Mouse (Mus musculus) inflammation-experienced regulatory T-cells, adult 16 weeks (primary cell): ENCODE measurements around the gene Nlrp1b. TPM values are rescaled to one million over a fixed set of nuclear protein-coding genes. Genes with fewer than 3 reads are reported as not detected.

Experiments used
- polyA plus RNA-seq: library from polyadenylated mRNA; unstranded; fragments of 100-300 nt; shearing (Covaris generic); gene quantifications from one replicate; pipeline ENCODE4 v1.2.1, GENCODE M21; 2017

Gene Nlrp1b
- 6.3 TPM for polyA plus RNA-seq

DNA sequence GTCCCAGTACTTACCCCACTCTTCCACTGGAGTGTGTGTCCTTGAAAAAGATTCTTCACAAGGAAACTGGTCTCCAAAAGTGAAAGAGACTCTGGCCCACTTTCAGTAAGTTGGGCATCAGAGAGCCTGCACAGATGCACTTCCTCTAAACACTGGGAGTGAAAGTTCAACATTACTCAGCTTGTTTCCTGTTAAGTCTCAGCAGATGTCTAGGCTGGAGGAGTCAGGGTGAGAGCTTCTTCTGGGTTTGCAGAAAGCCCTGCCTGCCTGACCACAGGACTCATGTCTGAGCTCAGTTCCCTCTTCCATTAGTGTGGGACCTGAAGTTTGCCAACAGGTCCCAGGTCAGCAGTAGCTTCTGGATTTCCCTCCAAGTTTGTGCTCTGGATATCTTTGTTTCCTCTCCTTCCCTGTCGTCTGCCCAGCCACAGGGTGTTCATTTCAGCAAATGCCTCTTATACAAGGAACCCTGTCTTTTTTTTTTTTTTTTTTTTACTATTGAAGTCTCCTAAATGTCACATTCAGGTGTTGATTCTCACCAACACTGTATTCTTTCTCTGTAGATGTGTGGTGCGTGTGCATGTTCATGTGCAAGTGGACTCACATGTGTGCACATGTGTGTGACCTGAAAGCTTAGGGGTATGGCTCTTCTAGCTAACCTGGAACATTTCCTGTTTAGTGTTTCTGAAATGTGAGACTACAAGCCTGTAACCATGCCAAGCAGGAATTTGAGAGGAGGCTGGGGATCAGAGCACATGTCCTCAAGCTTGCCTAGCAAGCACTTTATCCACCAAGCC, at the start of gene Nlrp1b:
TSS of gene Nlrp1b (minus strand) at position 50 of the 797 bp plus-strand sequence.

DNA sequence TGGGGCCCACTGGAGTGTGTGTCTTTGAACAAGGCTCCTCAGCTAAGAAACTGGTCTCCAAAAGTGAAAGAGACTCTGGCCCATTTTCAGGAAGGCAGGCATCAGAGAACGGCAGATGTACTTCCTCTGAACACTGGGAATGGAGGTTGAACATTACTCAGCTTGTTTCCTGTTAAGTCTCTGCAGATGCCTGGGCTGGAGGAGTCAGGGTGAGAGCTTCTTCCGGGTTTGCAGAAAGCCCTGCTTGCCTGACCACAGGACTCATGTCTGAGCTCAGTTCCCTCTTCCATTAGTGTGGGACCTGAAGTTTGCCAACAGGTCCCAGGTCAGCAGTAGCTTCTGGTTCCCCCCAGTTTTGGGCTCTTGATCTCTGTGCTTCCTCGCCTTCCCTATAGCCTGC, 85.9 kb downstream of the Nlrp1b start, which contains the start of gene Nlrp1a:
TSS of gene Nlrp1a (minus strand) at position 44 of the 400 bp plus-strand sequence.

Other genes with a start within 250 kb of the Nlrp1b start
- 25.8 TPM for gene C1qbp, start 247.7 kb downstream of the Nlrp1b start, polyA plus RNA-seq
- gene Dhx33, start 226.3 kb downstream of the Nlrp1b start, polyA plus RNA-seq = 24.0 TPM
- 55.4 TPM for gene Mis12, start 211.1 kb downstream of the Nlrp1b start, polyA plus RNA-seq
- 98.2 TPM for gene Derl2, start 210.9 kb downstream of the Nlrp1b start, polyA plus RNA-seq
- gene 6330403K07Rik, start 197.2 kb downstream of the Nlrp1b start, polyA plus RNA-seq = 21.0 TPM
- 1.5 TPM for gene Nlrp1a, start 86.0 kb downstream of the Nlrp1b start, polyA plus RNA-seq